Mouse (Mus musculus) mesoderm, embryonic 11.5 days (tissue): ENCODE measurements at regions not wholly inside any gene's neighbourhood (a gene's known extent, or its start where the extent isn't known, plus 50 kb on each side); places are given as distances from the start of the nearest gene placed in this dataset.
A peak's percentile ranks its signal among the peaks of the same experiment; 100 is the strongest.

ENCODE experiments used
- DNase-seq: peaks from one replicate; pipeline ENCODE4 v3.0.0-alpha.2; 2012; ENCODE audit warnings: low read depth, low spot score

DNA sequence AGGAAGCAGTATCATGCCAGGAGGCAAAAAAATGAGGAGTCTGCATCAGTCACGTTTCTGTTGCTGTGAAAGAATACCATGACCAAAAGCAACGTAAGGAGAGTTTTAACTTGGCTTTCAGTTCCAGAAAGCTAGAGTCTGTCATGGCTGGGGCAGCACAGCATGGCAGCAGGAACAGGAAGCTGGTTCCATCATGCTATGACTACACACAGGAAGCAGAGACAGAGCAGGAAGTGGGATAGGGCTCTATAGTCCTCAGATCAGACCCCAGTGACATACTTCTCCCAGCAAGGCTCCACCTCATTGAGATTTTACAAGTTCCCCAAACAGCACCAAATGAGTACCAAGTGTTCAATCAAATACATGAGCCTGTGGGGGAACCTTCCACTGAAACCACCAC is 453.6 kb downstream of the Etnk1 start:
- no peak for DNase-seq

DNA sequence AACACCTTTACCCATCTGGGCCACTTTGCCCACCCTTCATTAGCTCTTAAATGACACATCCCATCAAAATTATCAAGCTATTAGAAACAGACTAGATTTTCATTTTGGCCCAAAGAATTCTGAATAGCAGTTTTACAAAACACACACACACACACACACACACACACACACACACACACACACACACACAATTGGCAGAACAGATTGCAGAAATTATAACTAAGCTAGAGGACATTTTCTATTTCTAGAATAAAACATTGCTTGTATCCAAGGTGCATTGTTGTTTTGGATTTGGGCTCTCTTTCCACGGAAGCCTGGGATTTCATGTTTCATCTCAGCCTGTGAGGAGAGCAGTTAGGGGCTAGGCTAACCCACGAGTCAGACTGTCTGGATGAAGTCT is 455.1 kb downstream of the Etnk1 start:
- DNase-seq: no peak

DNA sequence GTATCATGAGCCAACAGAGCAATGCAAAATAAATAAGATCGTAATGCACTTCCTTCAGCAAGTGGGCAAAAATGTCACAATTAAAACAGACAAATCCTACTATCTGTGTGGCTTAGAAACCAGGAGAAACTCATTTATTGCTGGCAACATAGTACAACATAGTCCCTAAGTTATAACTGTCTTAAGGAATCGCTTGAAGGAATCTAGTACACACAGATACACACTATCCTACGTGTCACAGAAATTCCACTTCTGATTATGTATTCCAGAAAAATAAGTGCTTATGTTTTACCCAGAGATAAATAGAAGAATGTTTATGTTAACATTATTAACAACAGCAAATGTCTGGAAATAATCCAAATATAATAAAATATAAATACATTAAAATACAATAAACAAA is 457.9 kb downstream of the Etnk1 start:
- no peak for DNase-seq

DNA sequence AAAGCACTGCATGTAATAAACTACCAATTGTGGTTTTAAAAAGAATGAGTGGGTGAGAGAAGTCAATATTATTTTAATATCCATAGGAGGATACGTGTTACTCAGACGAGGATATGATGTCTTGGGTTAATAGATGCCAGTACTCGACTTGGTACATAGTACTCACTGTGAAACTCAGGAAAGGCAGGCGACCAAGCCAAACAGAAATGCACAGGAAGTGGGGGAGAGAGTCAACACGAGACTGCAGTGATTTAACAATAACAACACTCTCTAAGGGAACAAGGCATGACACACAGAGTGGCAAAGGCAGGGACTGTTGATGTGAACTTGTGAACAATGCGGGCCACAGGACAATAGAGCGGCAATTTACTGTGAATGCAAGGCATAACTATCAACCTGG is 464.6 kb downstream of the Etnk1 start:
- no peak for DNase-seq

DNA sequence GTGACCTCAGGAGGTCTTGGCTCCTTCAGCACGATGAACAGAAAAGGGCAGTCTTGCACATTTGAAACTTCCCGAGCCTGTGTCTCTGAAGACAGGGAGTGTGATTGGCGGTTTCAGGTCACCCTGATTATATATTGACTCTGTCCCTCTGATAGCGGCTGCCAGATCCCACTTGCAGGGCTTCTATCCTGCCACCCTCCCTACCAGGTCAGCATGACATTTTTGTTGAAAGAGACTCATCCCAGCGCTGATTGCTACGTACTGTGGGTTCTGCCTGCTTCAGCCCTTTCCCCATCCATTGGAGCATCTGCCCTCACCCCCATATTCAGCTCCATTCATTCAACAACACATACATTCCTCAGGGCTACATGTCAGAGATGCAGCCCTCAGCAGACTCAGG is 466.7 kb downstream of the Etnk1 start:
- DNase-seq: no peak

DNA sequence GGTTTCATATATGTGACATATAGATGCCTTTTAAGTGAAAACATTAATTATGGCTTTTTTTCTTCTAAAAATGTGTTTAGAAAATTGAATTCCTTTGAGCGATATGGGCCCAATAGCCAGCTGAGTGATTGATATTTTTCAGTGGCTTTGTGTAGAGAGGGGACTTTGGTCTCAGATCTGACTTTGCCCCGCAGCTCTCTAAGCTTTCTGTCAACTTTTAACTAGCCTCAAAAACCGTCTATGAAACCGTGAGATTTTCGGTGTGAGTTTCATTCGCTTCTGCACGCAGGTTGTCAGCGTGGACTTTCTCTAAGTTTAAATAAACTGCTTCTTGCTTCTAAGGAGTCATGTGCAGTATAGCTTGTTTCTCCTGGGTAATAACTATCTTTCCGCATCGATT is 467.3 kb downstream of the Etnk1 start:
- DNase-seq: no peak

DNA sequence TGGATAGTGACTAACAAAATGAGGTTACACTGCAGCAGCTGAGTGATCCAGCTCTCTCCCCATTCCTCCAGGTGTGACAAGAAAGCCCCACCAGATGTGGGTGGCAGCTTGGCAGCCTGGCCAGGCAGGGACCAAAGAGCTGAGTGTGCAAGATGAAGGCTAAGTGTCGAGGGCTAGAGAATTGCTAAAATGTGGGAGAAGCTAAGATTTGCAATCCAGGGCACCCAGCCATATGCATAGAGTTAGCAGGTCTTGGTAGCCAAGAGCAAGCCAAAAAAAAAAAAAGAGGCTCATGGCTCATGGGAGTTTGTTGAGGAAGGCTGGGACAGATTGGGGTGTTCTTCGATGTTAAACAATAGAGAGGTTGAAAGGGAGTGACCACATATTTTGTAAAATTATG is 468.0 kb downstream of the Etnk1 start:
- no peak for DNase-seq

DNA sequence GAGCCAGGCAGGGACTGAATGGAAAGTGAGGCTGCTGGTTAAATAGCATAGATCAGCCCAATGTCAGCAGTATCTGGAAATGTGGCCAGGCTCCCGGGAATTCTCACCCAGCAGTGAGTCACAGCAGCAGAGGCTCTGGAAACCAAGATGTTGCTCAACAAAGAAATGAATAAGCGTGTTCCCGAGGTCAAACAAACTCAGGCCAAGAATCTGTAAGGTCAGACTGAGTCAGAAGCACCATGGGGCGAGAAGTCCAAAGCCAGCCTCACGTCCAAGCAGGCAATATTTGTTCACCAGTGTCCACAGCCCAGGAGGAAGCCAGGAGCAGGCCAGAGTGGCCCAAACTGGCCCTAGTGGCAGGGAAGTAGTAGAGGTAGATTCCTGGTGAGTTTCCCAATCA is 473.6 kb downstream of the Etnk1 start:
- DNase-seq: no peak

DNA sequence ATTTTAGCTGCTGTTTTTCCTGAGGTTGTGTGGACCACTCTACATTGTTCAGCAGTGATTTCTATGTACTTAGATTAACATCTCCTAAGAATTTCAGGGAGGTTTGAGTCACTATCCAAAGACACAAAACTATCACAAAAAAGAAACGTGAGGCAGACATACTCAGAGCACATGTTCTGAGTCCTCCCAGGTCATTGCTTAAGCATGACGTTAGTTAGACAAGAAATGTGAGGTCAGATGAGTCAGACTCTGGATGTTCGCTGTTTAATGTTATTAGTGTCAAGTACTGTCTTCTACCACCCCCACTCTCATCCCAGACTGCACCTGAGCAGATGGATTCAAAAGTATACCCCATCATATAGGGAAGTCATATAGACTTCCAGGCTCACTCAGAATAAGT is 475.0 kb downstream of the Etnk1 start:
- no peak for DNase-seq

DNA sequence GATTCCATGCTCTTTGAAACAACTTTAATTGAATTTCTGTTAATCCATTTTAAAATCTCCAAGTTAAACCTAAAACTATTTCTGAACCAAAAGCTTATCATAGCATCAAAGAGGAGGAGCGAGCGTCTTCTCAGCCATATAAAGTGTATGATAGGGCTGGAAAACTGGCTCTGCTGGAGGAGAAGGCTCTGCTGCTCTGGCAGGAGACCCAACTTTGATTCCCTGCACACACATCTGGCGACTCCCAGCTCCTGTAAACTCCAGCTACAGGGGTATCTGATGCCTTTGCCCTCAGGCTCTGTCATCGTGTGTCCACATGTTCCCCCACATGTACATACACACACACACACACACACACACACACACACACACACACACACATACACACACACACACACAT is 479.0 kb downstream of the Etnk1 start:
- DNase-seq: no peak

DNA sequence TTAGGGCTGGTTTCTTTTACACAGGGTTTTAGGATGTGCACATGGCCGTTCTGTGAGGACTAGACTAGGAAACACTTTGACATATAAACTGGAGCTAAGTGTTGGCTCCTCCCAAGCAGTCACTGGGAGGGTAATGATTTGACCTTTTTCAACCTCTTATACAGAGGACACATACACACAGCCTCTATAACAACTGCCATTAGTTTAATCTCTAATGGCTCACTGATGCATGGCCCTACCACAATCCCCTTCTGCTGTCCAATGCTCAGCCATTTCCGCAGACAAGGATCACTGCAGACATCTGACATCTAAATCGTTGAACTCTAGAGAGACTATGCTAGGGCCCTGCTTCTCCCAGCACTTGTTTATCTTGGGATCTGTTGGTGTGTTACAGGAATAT is 481.5 kb downstream of the Etnk1 start:
- DNase-seq: no peak

DNA sequence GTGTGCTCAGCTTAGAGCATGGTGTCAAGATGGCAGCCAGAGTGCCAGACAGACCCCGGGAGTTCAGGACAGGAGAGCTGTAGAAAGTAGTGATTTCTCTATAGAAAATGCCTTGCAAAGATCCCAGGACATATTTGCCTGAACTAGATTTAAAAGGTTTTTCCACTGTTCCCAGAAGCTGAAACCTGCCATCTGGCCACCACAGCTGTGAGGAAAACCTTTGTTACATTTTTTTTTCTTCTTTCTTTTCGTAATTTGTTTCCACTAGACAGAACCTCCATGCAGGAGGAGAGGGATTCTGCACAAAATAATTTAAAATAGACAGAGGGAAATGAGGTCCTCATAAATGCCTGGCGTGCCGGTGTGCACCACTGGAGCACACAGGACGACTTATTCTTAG is 489.6 kb downstream of the Etnk1 start:
- no peak for DNase-seq

DNA sequence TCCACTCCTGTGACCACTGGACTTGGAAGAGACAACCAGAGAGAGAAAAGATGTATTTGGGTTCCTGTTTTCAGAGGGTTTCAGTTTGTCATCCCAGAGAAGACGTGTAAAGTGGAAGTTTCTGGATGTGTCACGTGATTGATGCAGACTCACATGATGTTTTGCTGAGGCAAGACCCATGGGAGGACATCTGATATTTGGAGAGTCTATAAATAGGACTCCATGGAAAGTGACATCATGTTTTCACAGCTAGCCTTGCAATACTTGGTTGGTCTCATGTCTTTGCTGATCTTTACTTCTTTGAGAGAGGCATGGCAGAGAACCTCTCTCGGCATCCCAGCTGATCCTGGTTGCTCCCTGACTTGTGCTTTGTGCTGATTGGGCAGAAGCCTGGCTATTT is 493.8 kb downstream of the Etnk1 start:
- DNase-seq: no peak

DNA sequence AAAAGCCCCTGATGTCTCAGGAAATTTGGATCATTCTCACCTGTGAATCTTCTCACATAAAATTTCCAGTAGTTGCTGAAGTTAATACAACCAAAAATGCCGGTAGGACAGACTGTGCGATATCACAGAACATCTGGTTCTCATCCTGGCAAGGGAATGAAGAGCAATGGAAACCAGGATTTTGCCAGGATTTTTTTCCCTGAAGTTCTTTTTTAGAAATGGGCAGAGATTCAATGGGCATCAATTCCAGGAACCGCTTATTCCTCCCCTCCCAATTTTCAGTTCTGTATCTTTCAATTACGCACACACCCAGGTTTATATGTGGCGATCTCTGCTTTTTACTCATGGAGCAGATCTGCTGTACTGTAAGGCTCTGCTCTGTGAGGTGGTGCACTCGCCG is 496.3 kb downstream of the Etnk1 start:
- DNase-seq: no peak

DNA sequence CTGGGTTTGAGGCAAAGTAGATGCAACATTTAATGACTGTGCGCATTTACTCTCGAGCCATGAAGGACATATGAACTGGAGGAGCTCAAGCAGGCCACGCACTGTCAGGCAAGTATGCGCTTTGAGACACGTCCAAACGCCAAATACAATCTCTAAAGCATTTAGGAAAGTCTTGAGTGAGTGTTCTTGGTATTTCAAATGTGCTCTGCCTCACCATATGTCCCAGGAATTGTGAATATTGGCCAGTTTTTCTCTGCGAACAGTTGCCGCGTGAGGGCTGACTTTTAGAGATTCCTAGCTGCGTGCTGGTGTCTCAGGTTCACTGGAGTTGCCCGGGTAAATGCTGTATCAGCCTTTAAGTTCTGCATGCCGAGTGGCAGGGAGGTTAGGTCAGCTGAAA is 498.4 kb downstream of the Etnk1 start:
- no peak for DNase-seq

DNA sequence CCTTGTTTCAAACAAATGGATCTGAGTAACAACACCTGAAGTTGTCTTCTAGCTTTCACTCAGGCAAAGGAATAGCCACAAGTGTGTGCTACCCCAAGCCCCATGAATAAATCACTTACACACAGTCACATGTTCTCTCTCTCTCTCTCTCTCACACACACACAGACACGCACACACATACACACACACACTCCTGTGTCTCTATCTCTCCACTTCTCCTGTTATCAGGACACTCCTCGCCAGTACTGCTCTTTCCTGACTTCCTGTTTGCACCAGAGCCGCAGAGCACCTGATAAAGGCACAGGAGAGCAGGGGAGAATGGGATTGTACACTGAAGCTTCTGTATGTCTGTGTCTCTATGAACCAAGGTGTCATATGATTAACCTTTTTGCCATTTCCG is 501.5 kb downstream of the Etnk1 start:
- no peak for DNase-seq

DNA sequence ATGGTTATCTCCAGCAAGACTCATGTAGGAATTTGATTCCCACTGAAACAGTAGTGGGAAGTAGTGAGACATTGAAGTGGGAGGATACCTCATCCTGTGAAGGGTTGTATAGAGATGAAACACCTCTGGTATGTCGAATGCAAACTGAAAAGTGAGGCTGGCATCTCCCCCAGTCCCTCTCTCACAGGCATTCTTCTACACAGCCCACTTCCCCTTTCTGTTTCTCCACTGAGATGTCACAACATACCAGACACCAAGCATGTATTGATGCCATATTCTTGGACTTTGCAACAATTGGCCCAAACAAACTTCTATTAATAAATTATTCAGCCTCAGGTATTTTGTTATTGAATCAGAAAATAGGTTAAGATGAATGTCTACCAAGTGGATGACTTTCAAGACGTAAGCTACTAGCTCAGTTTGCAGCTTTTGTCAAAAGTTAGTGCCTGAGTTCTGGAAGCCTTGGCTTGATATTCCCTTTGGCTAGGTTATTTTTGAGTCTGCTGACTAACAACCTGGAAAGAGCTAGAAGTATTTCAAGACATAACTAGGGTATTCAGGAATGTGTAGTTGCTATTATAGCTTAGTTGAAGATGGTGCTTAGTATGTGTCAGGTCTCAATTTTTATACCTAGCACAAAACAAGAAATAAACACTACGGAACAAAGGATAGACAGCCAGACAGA is 502.6 kb downstream of the Etnk1 start:
- DNase-seq: no peak

DNA sequence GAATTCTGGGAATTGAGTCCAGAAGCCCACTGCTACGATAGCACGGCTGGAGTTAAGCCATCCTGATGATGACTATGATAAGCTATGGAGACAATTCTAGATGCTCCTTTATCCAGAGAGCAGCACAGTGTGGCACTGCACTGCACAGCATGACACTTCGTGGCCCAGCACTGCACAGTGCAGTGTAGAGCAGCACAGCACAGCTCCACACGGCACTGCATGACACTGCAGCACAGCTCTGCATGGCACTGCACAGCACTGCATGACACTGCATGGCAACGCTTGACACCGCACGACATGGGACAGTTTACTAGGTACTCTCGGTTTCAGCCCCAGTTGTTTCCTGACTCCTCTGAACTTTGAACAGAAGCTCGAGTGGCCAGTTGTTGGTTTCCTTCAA is 523.1 kb downstream of the Etnk1 start:
- DNase-seq: no peak

DNA sequence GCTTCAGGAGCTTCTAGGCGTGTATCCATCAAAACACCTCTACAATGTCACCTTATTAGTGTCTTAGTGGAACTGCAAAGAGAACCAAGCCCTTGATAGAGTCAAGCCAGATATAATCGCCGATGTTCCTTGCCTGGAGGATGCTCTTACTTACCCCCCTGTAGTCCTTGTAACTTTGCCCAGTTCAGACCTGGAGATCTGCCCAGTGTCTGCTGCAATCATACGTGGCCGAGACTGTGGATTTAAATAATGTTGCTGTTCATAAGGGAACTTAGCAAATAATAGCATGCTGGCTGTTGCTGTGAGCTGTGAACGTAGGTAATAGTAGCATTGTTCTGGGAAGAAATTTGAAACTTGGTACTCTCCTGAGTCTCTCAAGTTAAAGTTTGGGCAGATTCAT is 523.8 kb downstream of the Etnk1 start:
- no peak for DNase-seq

DNA sequence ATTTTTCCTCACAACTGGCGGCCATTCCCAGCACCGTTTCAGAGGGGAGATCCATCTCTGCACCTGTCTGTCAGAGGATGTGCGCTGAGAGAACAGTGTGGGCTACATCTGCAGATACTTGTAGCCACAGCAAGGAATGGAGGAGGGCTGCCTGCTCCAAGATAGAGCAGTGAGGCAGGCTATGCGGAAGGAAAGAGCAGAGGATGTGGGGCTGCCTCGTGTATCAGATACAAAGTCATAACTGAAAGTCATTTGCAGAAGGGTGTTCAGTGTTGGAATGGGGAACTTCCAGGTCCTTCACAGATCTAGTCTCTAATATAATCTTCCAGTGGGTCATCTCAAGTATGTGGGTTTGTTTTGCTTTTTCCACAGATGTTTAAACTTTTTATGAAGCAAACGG is 531.0 kb downstream of the Etnk1 start:
- no peak for DNase-seq

DNA sequence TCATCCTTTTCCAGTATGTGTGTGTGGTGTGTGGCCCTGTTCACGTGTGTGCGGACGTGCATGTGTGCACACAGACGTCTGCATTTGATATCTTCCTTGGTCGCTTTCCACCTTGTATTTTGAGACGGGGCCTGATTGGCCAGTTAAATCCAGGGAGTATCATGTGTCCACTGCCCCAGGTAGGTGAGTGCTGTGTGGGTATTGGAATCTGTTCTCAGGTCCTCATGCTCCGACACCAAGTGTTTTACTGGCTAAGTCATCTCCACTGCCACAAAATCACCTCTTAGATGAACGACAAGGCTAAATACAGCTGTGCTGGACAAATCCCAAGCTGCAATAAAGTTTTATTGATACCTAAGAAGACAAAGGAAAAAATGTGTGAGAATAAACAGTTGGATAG is 537.0 kb downstream of the Etnk1 start:
- no peak for DNase-seq

DNA sequence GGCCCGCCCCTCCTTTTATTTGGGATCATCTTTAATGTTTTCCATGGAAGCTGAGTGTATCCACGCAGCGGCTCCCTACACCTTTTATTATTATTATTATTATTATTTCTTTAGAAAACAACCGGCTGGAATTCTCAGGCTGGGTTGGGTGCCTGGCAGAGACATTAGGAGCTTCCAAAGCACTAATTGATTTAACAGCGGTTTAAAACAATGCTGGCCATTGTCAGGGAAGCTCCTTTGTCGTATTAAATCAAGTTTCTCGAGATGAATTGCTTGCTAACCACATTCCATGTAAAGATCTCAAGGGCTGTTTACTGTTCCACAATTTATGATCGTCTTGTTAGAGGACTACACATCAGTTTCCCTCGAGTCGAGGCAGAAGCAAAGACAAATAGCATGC is 539.4 kb downstream of the Etnk1 start:
- DNase-seq: peak; percentile 63

DNA sequence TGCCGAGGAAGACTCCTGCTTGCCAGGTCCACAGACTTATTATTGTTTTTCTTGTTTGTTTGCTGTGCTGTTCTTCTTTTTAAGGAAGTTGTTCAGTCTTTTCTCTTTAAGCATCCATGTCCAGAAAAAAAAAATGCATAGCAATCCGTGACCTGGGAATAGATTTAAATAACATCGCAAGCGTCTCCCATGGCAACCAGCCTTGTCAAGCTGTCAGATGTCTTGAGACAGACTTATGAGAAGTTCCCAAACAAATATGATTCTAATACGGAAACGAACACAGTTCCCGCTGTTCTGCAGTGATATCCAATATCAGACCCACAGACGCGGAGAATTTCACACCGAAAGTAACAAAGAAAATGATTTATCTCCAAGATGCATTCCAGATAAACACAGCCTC is 547.4 kb downstream of the Etnk1 start:
- DNase-seq: peak; percentile 12

DNA sequence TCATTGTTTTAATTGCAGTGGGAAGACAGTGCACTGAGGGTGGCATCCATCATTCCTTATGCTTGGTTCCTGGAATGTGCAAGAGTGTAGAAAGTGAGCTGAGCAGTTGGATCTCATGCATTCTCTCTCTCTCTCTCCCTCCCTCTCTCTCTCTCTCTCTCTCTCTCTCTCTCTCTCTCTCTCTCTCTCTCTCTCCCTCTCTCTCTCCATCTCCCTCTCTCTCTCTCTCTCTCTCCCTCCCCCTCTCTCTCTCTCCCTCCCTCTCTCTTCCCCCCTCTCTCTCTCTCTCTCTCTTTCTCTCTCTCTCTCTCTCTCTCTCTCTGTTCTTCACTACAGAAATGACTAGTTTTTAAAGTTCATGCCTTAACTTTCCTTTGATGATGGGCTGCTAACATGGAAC is 583.1 kb downstream of the Etnk1 start:
- no peak for DNase-seq
